Mouse (Mus musculus): ENCODE measurements around the gene Dock9. TPM values are rescaled to one million over a fixed set of nuclear protein-coding genes. Genes with fewer than 3 reads are reported as not detected.
A peak's percentile ranks its signal among the peaks of the same experiment; 100 is the strongest.
"Not testable (repeated sequence)": the region's sequence is repeated elsewhere in the genome, so short reads cannot be mapped to it uniquely, and the experiment has no call there.

The Dock9 gene
- polyA plus RNA-seq, 1 experiment from 2014 or later: 14.3 TPM

- not testable (repeated sequence) for H3K27me3 ChIP-seq (ENCODE audit: control insufficient read depth, insufficient read depth, low read length); H3K9me3 ChIP-seq (ENCODE audit: control insufficient read depth, low read length); H3K9ac ChIP-seq (ENCODE audit: low read depth, low read length); H3K36me3 ChIP-seq (ENCODE audit: control insufficient read depth, insufficient read depth, low read length); H3K4me3 ChIP-seq (ENCODE audit: low read length); H3K4me2 ChIP-seq (replicated peaks; ENCODE audit: low read depth, low read length); H3K27ac ChIP-seq (ENCODE audit: low read depth, low read length); H3K4me1 ChIP-seq (ENCODE audit: control insufficient read depth, insufficient read depth, low read length)
- ATAC-seq (ENCODE audit: low FRiP score, low TSS enrichment): 0 out of 2 replicates have a peak, but pooled peaks have one; percentile 46
- WGBS: 68% methylated on average over 6 of the region's 6 CpGs
Observed at GRCm38 (mm10) chr14:121623996-121624542, 173.6 kb downstream of the Dock9 start.

DNA sequence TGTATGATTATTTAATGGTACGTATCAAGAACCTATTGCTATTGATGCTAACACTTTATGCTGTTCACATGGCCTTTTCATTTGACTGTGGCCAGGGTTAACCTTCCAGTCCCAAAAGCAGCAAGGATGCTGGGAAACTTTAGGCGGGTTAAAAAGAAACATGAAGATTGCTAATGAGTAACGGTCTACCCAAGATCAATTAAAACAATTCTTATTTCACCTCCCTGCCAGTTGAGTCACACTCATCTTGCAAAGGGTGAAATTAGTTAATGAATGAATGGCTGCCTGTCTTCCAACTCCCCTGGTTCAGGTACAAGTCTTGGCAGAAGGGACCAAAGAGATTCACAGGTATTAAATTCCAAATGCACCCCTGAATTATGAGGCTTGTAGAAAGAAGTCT is 175.8 kb downstream of the Dock9 start:
- Histone ChIP-seq H3K9ac (ENCODE audit: low read depth, low read length) (no peak overlapping the region), H3K27me3 (ENCODE audit: control insufficient read depth, insufficient read depth, low read length) (no peaks in the 10 kb centered on the region), H3K4me3 (ENCODE audit: low read length) (no peak overlapping the region), H3K4me2 (replicated peaks; ENCODE audit: low read depth, low read length) (no peak overlapping the region), H3K36me3 (ENCODE audit: control insufficient read depth, insufficient read depth, low read length) (peaks cover 2% of the 10 kb centered on the region; the same call in 1 of the 2 replicates), H3K9me3 (ENCODE audit: control insufficient read depth, low read length) (no peaks in the 10 kb centered on the region), H3K27ac (ENCODE audit: low read depth, low read length) (no peak overlapping the region), H3K4me1 (ENCODE audit: control insufficient read depth, insufficient read depth, low read length) (no peaks in the 10 kb centered on the region)
- ATAC-seq (ENCODE audit: low FRiP score, low TSS enrichment): no peak
- 94% methylated on average over 3 of the region's 3 CpGs for WGBS

GRCm38 (mm10) chr14:121620567-121620966 is 177.1 kb downstream of the Dock9 start:
- WGBS: 52% methylated on average over 3 of the region's 3 CpGs
- no peaks in the 10 kb centered on the region for H3K9me3 ChIP-seq (ENCODE audit: control insufficient read depth, low read length)
- no peaks in the 10 kb centered on the region for H3K27me3 ChIP-seq (ENCODE audit: control insufficient read depth, insufficient read depth, low read length)
- no peak overlapping the region for H3K4me2 ChIP-seq (replicated peaks; ENCODE audit: low read depth, low read length)
- no peaks in the 10 kb centered on the region for H3K36me3 ChIP-seq (ENCODE audit: control insufficient read depth, insufficient read depth, low read length)
- H3K4me1 ChIP-seq (ENCODE audit: control insufficient read depth, insufficient read depth, low read length): no peaks in the 10 kb centered on the region
- H3K4me3 ChIP-seq (ENCODE audit: low read length): no peak overlapping the region
- ATAC-seq (ENCODE audit: low FRiP score, low TSS enrichment): no peak
- no peak overlapping the region for H3K9ac ChIP-seq (ENCODE audit: low read depth, low read length)
- no peak overlapping the region for H3K27ac ChIP-seq (ENCODE audit: low read depth, low read length)

DNA sequence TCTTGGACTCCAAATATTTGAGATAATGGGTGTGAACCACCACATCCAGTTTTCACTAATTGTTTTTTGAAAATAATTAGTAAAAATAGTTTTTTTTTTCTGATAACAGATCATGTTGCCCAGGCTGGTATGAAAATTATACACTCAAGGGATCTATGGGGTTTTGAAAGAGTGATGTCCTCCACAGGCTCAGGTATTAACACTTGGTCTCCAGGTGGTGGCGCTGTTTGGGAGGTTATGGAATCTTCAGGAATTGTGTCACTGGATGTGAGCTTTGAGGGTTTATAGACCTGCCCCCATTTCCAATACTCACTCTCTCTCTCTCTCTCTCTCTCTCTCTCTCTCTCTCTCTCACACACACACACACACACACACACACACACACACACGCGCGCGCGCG is 177.5 kb downstream of the Dock9 start:
- Histone ChIP-seq H3K27ac (ENCODE audit: low read depth, low read length) (no peak overlapping the region), H3K4me2 (replicated peaks; ENCODE audit: low read depth, low read length) (no peak overlapping the region), H3K4me1 (ENCODE audit: control insufficient read depth, insufficient read depth, low read length) (no peaks in the 10 kb centered on the region), H3K9ac (ENCODE audit: low read depth, low read length) (no peak overlapping the region), H3K36me3 (ENCODE audit: control insufficient read depth, insufficient read depth, low read length) (no peaks in the 10 kb centered on the region), H3K27me3 (ENCODE audit: control insufficient read depth, insufficient read depth, low read length) (no peaks in the 10 kb centered on the region), H3K4me3 (ENCODE audit: low read length) (no peak overlapping the region), H3K9me3 (ENCODE audit: control insufficient read depth, low read length) (no peaks in the 10 kb centered on the region)
- 100% methylated on average over 7 of the region's 7 CpGs for WGBS
- ATAC-seq (ENCODE audit: low FRiP score, low TSS enrichment): no peak

DNA sequence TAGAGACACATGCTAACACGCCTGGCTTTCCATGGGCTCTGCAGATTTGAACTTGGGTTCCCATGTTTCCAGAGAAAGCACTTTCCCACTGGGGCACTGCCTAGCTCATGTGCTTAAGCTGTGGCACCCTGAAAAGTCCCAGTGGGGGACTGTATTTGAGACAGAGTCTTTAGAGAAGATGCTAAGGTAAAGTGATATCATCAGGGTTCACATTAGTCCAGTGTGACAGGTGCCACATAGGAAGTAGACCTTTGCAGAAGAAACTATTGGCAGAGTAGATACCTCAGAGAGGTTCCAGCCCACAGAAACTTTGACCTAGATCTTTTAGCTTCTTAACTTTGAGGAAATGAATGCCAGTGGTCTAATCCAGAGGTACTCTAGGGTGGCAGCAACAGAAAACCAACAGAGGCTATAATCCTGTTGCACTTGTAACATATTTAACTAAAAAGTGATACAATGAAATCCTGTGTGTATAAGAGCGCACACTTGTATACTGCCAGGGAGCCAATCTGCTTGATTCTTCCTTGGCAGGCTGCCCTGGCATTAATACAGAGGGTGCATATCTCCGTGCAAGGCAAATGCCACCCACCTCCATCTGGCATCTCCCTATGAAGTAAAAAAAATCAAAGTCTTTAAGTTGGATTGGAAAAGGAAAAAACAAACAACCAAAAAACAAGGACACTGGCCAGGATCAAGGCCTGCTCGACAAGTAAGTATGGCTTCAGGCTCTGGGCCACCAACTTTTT is 179.8 kb downstream of the Dock9 start:
- no peak overlapping the region for H3K4me2 ChIP-seq (replicated peaks; ENCODE audit: low read depth, low read length)
- no peak overlapping the region for H3K9ac ChIP-seq (ENCODE audit: low read depth, low read length)
- no peak for ATAC-seq (ENCODE audit: low FRiP score, low TSS enrichment)
- H3K27ac ChIP-seq (ENCODE audit: low read depth, low read length): no peak overlapping the region
- 93% methylated on average over 4 of the region's 4 CpGs for WGBS
- H3K36me3 ChIP-seq (ENCODE audit: control insufficient read depth, insufficient read depth, low read length): no peaks in the 10 kb centered on the region
- H3K4me1 ChIP-seq (ENCODE audit: control insufficient read depth, insufficient read depth, low read length): no peaks in the 10 kb centered on the region
- no peaks in the 10 kb centered on the region for H3K9me3 ChIP-seq (ENCODE audit: control insufficient read depth, low read length)
- H3K4me3 ChIP-seq (ENCODE audit: low read length): no peak overlapping the region
- H3K27me3 ChIP-seq (ENCODE audit: control insufficient read depth, insufficient read depth, low read length): no peaks in the 10 kb centered on the region

DNA sequence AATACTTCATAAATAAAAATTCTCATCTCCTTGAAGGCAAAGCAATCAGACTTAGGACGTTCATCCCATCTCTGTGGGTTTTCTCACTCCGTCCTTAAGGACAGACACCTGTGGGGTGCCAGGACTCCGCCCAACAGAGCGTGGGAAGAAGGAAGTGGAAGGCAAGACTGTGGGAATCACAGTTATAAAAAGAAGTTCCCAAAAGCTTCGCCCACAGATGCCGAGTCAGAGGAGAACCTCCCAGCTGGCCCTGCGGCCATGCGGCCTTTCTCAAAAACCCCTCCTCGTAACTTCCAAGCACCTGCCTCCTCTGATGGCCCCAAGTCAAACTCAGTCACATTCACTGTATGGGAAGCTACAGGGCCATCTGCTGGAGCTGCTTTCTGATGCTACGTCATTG is 182.2 kb downstream of the Dock9 start:
- H3K4me1 ChIP-seq (ENCODE audit: control insufficient read depth, insufficient read depth, low read length): no peaks in the 10 kb centered on the region
- ATAC-seq (ENCODE audit: low FRiP score, low TSS enrichment): no peak
- no peak overlapping the region for H3K27ac ChIP-seq (ENCODE audit: low read depth, low read length)
- no peak overlapping the region for H3K4me2 ChIP-seq (replicated peaks; ENCODE audit: low read depth, low read length)
- H3K36me3 ChIP-seq (ENCODE audit: control insufficient read depth, insufficient read depth, low read length): no peaks in the 10 kb centered on the region
- H3K4me3 ChIP-seq (ENCODE audit: low read length): no peak overlapping the region
- WGBS: 85% methylated on average over 10 of the region's 10 CpGs
- H3K9ac ChIP-seq (ENCODE audit: low read depth, low read length): no peak overlapping the region
- no peaks in the 10 kb centered on the region for H3K27me3 ChIP-seq (ENCODE audit: control insufficient read depth, insufficient read depth, low read length)
- no peaks in the 10 kb centered on the region for H3K9me3 ChIP-seq (ENCODE audit: control insufficient read depth, low read length)

GRCm38 (mm10) chr14:121614461-121615170 is 183.0 kb downstream of the Dock9 start:
- Histone ChIP-seq H3K27me3 (ENCODE audit: control insufficient read depth, insufficient read depth, low read length) (no peaks in the 10 kb centered on the region), H3K4me2 (replicated peaks; ENCODE audit: low read depth, low read length) (no peak overlapping the region), H3K36me3 (ENCODE audit: control insufficient read depth, insufficient read depth, low read length) (no peaks in the 10 kb centered on the region), H3K9ac (ENCODE audit: low read depth, low read length) (no peak overlapping the region), H3K4me3 (ENCODE audit: low read length) (no peak overlapping the region), H3K27ac (ENCODE audit: low read depth, low read length) (no peak overlapping the region), H3K9me3 (ENCODE audit: control insufficient read depth, low read length) (no peaks in the 10 kb centered on the region), H3K4me1 (ENCODE audit: control insufficient read depth, insufficient read depth, low read length) (no peaks in the 10 kb centered on the region)
- no peak for ATAC-seq (ENCODE audit: low FRiP score, low TSS enrichment)
- 89% methylated on average over 6 of the region's 6 CpGs for WGBS

DNA sequence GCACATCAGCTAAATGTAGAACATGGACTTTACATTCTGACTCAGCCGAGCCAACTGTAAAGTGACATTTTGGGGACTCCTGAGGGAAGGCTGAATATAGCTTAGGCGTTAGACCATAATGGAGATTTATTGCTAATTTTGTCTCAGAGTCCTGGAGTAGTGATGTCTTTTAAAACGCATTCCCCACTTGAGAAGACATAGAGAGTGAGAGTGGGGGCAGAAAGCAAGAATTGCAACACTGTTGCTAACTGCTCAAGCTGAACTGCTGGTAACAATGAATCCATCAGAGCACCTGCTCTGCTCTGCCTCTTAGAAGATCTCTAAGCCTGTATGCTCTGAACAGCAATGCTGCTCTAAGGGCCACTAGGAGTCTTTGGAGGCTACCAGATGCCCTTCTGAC is 184.1 kb downstream of the Dock9 start:
- no peak overlapping the region for H3K9ac ChIP-seq (ENCODE audit: low read depth, low read length)
- whole genome bisulfite sequencing: 52% methylated on average over 3 of the region's 3 CpGs
- no peak overlapping the region for H3K4me3 ChIP-seq (ENCODE audit: low read length)
- no peak overlapping the region for H3K27ac ChIP-seq (ENCODE audit: low read depth, low read length)
- H3K27me3 ChIP-seq (ENCODE audit: control insufficient read depth, insufficient read depth, low read length): no peaks in the 10 kb centered on the region
- H3K4me1 ChIP-seq (ENCODE audit: control insufficient read depth, insufficient read depth, low read length): no peaks in the 10 kb centered on the region
- no peaks in the 10 kb centered on the region for H3K9me3 ChIP-seq (ENCODE audit: control insufficient read depth, low read length)
- no peaks in the 10 kb centered on the region for H3K36me3 ChIP-seq (ENCODE audit: control insufficient read depth, insufficient read depth, low read length)
- no peak overlapping the region for H3K4me2 ChIP-seq (replicated peaks; ENCODE audit: low read depth, low read length)
- no peak for ATAC-seq (ENCODE audit: low FRiP score, low TSS enrichment)

DNA sequence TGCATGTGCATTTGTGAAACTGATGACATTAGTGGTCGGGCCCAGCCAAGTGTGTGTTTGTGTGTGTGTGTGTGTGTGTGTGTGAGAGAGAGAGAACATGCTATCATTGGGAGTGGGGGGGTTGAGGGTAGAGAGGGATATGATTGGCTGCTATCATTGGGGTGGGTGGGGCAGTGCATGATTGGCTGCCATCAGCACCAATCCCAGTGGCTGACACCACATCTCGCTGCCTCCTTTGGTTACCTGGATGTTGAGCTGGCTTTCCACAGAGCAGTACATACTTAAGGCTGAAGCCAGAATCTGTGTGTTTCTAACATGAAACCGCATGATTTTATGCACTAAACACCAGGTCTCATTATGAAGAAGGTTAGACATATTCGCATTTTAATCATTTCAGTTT is 184.7 kb downstream of the Dock9 start:
- Histone ChIP-seq H3K9ac (ENCODE audit: low read depth, low read length) (no peak overlapping the region), H3K9me3 (ENCODE audit: control insufficient read depth, low read length) (no peaks in the 10 kb centered on the region), H3K4me1 (ENCODE audit: control insufficient read depth, insufficient read depth, low read length) (no peaks in the 10 kb centered on the region), H3K4me3 (ENCODE audit: low read length) (no peak overlapping the region), H3K27me3 (ENCODE audit: control insufficient read depth, insufficient read depth, low read length) (no peaks in the 10 kb centered on the region), H3K36me3 (ENCODE audit: control insufficient read depth, insufficient read depth, low read length) (no peaks in the 10 kb centered on the region), H3K4me2 (replicated peaks; ENCODE audit: low read depth, low read length) (no peak overlapping the region), H3K27ac (ENCODE audit: low read depth, low read length) (no peak overlapping the region)
- ATAC-seq (ENCODE audit: low FRiP score, low TSS enrichment): no peak
- 93% methylated on average over 4 of the region's 4 CpGs for WGBS
